29 mouse cellular contexts compared by ENCODE assay signal in the genomic region with DNA sequence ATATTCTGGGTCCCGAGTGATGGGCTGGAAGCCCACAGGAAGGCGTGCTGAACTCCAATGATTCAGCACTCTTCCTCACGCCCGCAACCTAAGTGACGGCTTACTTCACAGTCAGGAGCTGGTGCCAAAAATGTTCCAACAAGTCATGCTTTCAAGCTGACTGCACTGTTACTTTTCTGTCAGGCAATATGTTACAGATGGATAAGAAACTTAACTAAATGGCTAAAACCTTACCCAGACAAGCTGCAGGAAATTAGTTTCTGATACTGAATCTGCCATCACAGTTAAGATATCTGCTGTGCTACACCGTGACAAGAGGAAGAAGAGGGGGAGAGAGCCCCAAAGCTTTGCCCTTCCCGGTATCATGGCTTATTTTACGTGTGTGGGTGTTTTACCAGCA. TPM values are rescaled to one million over a fixed set of nuclear protein-coding genes. Genes with fewer than 3 reads are reported as not detected.
DNase-seq lines count a peak whose midpoint lies in the region; ATAC-seq and TF ChIP-seq lines count a peak whose summit lies in the region.
"Had no signal": no experiment of that assay in that cellular context is flagged by ENCODE, and none has a peak within 500 bp of the region (broad histone marks: within the 10 kb centered on the region; RNA-seq: fewer than 3 reads in every experiment).

No protein-coding gene starts in this region.

- TF ChIP-seq POLR2A in kidney, adult 2 months (IDR thresholded peaks at IDR 0.05; ENCODE audit: low read depth, low read length): no peak

- no peak for TF ChIP-seq CTCF in left cerebral cortex, adult 2 months (IDR thresholded peaks at IDR 0.05)
- TF ChIP-seq CTCF in kidney, adult 2 months (conservative IDR thresholded peaks at IDR 0.05; ENCODE audit: insufficient read depth, insufficient read length, low read depth, low read length): no peak

- no peaks in the 10 kb centered on the region; the same call in 1 of the 2 replicates for H3K4me1 ChIP-seq in liver, embryonic 16.5 days (ENCODE audit: control insufficient read depth, low read depth, low read length)
- no peaks in the 10 kb centered on the region for H3K4me1 ChIP-seq in kidney, adult 2 months (ENCODE audit: control insufficient read depth, insufficient read depth, low read length)

- no peak overlapping the region for H3K4me2 ChIP-seq in liver, embryonic 16.5 days (ENCODE audit: low read depth, low read length)
- H3K4me2 ChIP-seq: forebrain, embryonic 15.5 days; heart, embryonic 13.5 days; kidney, embryonic 15.5 days; midbrain, embryonic 15.5 days had no signal

- no peak overlapping the region for H3K4me3 ChIP-seq in left cerebral cortex, adult 2 months
- no peak overlapping the region for H3K4me3 ChIP-seq in liver, embryonic 16.5 days (ENCODE audit: low read depth, low read length)
- no peak overlapping the region for H3K4me3 ChIP-seq in kidney, adult 2 months (ENCODE audit: insufficient read depth, low read depth, low read length)
- H3K4me3 ChIP-seq: forebrain, embryonic 15.5 days; heart, embryonic 13.5 days; kidney, embryonic 15.5 days; megakaryocyte, embryonic 14.5 days; midbrain, embryonic 15.5 days; myocyte had no signal

- ATAC-seq in erythroid progenitor cell, adult 5-6 weeks (replicated peaks; ENCODE audit: low FRiP score, poor library complexity, severe bottlenecking): 0 out of 2 replicates have a peak, but pooled peaks have one; percentile 50
- peak; percentile 56 for ATAC-seq in liver, embryonic 16.5 days (ENCODE audit: low read depth)
- ATAC-seq: forebrain, embryonic 15.5 days; hindbrain, embryonic 16.5 days; intestine, embryonic 16.5 days; midbrain, embryonic 15.5 days; Patski had no signal

- H3K27ac ChIP-seq in left cerebral cortex, adult 2 months: peak overlapping the region; percentile 45; the same call in 1 of the 2 replicates
- no peak overlapping the region for H3K27ac ChIP-seq in liver, embryonic 16.5 days (ENCODE audit: low read length)
- no peak overlapping the region for H3K27ac ChIP-seq in kidney, adult 2 months (ENCODE audit: insufficient read depth, low read depth, low read length)
- H3K27ac ChIP-seq: forebrain, embryonic 15.5 days; heart, embryonic 13.5 days; kidney, embryonic 15.5 days; midbrain, embryonic 15.5 days; stomach, postnatal 0 days had no signal

- 30% methylated on average over 8 of the region's 8 CpGs for WGBS in liver, embryonic 16.5 days (ENCODE audit: insufficient replicate concordance)
- WGBS in kidney, adult 2 months: 81% methylated on average over 8 of the region's 8 CpGs

- no peaks in the 10 kb centered on the region for H3K27me3 ChIP-seq in liver, embryonic 16.5 days (ENCODE audit: control insufficient read depth, insufficient read depth, low read depth, low read length)
- no peaks in the 10 kb centered on the region for H3K27me3 ChIP-seq in kidney, adult 2 months (replicated peaks; ENCODE audit: control insufficient read depth, insufficient read depth, low read length)
- H3K27me3 ChIP-seq: forebrain, embryonic 15.5 days; heart, embryonic 13.5 days; kidney, embryonic 15.5 days; megakaryocyte, embryonic 14.5 days; midbrain, embryonic 15.5 days; Patski had no signal

- no peaks in the 10 kb centered on the region for H3K9me3 ChIP-seq in liver, embryonic 16.5 days (replicated peaks; ENCODE audit: control insufficient read depth, low read length)
- H3K9me3 ChIP-seq: forebrain, embryonic 15.5 days; heart, embryonic 13.5 days; kidney, embryonic 15.5 days; megakaryocyte, embryonic 14.5 days; midbrain, embryonic 15.5 days had no signal

- no peak for DNase-seq in left cerebral cortex, adult 2 months (ENCODE audit: extremely low spot score in 1 of 2, low spot score in 2 of 2)
- no peak for DNase-seq in left cerebral cortex, adult 8-10 months (ENCODE audit: low spot score in 2 of 2)
- peak; percentile 58 for DNase-seq in NIH3T3 (ENCODE audit: low read depth)
- DNase-seq in kidney, adult 2 months: no peak
- no peak for DNase-seq in gastrocnemius, postnatal 14 days
- DNase-seq in urinary bladder, postnatal 4 days (ENCODE audit: low spot score in 2 of 2): no peak
- DNase-seq: adrenal gland, postnatal 10 days; B cell, adult 2 months; cerebellum, adult 11 months; cerebellum, postnatal 25 days; heart, adult 11 months; heart, postnatal 36 days; kidney, postnatal 4 days; layer of hippocampus, postnatal 36 days; left cerebral cortex, postnatal 4 days; lung, postnatal 10 days; right cerebral cortex, postnatal 4 days had no signal

- intact Hi-C loops in left cerebral cortex, adult 2 months (cut with DNase I): no loop called here
- intact Hi-C loops in gastrocnemius, postnatal 14 days (cut with DNase I; ENCODE audit: low total_unique reads): no loop called here

- H3K9ac ChIP-seq in liver, embryonic 16.5 days (ENCODE audit: low read depth, low read length): no peak overlapping the region
- H3K9ac ChIP-seq: forebrain, embryonic 15.5 days; heart, embryonic 13.5 days; kidney, embryonic 15.5 days; midbrain, embryonic 15.5 days had no signal

- H3K36me3 ChIP-seq in liver, embryonic 16.5 days (ENCODE audit: control insufficient read depth, insufficient read depth): peaks cover 61% of the 10 kb centered on the region
- H3K36me3 ChIP-seq in kidney, adult 2 months (ENCODE audit: control insufficient read depth, insufficient read depth, low read length): no peaks in the 10 kb centered on the region; the same call in 1 of the 2 replicates

RNA-seq across cellular contexts. Expression of gene Rpa1, which starts 34.3 kb away (rescaled TPM):
- total RNA-seq in left cerebral cortex, adult 2 months (2021): 10 to 100 TPM; 41.9 to 42.3 TPM
- 10 to 100 TPM; 47.5 to 51.4 (median 50.2) TPM for total RNA-seq in left cerebral cortex, adult 8-10 months (2022)
- total RNA-seq in erythroid progenitor cell, adult 5-6 weeks (2015; ENCODE audit: low replicate concordance): 76.7 and 95.5 TPM in 2 replicates
- total RNA-seq in erythroid progenitor cell, adult 5-6 weeks (2017; ENCODE audit: low replicate concordance): 100 and 110 TPM in 2 replicates
- polyA plus RNA-seq in liver, embryonic 16.5 days (2015; fragmentation: Nextera tagmentation; extraction: Ambion mirVana): 78.6 and 82.2 TPM in 2 replicates
- 17.0 and 21.3 TPM in 2 replicates for polyA plus RNA-seq in kidney, adult 2 months (2012; rRNA removed)
- 10 to 100 TPM; 63.3 to 64.6 TPM for total RNA-seq in gastrocnemius, postnatal 14 days (2021)

RNA-seq across cellular contexts. Expression of gene Smyd4, which starts 34.4 kb away (rescaled TPM):
- 10 to 100 TPM; 15.0 to 16.5 TPM for total RNA-seq in left cerebral cortex, adult 2 months (2021)
- 10 to 100 TPM; 13.9 to 22.5 (median 18.1) TPM for total RNA-seq in left cerebral cortex, adult 8-10 months (2022)
- total RNA-seq in erythroid progenitor cell, adult 5-6 weeks (2015; ENCODE audit: low replicate concordance): 6.1 and 8.4 TPM in 2 replicates
- total RNA-seq in erythroid progenitor cell, adult 5-6 weeks (2017; ENCODE audit: low replicate concordance): 1.1 and 5.3 TPM in 2 replicates
- 4.0 and 4.6 TPM in 2 replicates for polyA plus RNA-seq in liver, embryonic 16.5 days (2015; fragmentation: Nextera tagmentation; extraction: Ambion mirVana)
- 7.1 and 7.2 TPM in 2 replicates for polyA plus RNA-seq in kidney, adult 2 months (2012; rRNA removed)
- 1 to 10 TPM; 3.3 to 5.7 TPM for total RNA-seq in gastrocnemius, postnatal 14 days (2021)
